Mouse (Mus musculus) small intestine, adult 2 months (tissue): ENCODE measurements around the gene Iscu.

Experiments
- CTCF ChIP-seq: fragments of 200-500 bp; IDR thresholded peaks from 2 replicates; pipeline ENCODE4 v1.5.1; 2012; ENCODE audit warnings: low read depth, mild to moderate bottlenecking, control low read depth, inconsistent platforms, low read length, moderate library complexity, mixed read lengths; ENCODE audit not compliant: insufficient replicate concordance, insufficient read length; ENCODE audit errors: extremely low read depth
- POLR2A ChIP-seq: fragments of 200-500 bp; IDR thresholded peaks from 2 replicates; pipeline ENCODE4 v1.6.1; 2012; ENCODE audit warnings: low read depth, mild to moderate bottlenecking, control low read depth, inconsistent platforms, low read length, moderate library complexity

GRCm38 (mm10) chr5:113727238-113727637 lies 45.3 kb upstream of the Iscu start:
- no peak for TF ChIP-seq CTCF
- TF ChIP-seq POLR2A = no peak
